Comparison of ENCODE assay signal across 23 mouse cellular contexts in the genomic region with DNA sequence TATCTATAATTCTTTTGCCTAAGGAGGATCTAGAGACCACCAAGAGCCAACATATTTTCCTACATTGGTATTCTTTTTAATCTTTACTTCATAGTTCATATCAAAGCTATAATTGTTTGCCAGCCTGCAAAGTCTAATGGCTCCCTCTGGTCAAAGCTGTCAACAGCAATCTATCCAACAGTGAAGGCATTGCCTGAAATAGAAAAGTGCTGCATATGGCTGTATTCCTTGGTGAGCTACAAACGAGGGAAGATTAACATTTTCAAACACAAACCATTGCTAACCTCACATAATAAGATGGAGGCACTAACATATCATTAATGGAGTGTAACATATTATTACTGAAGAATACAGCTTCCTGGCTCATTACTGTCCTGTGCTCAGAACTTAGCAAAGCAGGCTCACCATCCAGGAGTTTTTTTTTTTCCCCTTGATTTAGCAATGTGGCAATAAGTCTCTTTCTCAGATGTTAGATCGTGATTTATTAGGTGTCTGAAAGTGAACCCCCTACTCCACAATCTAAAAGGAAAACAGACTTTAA.
DNase-seq lines count a peak whose midpoint lies in the region; ATAC-seq and TF ChIP-seq lines count a peak whose summit lies in the region.
"Had no signal": no experiment of that assay in that cellular context is flagged by ENCODE, and none has a peak within 500 bp of the region (broad histone marks: within the 10 kb centered on the region; RNA-seq: fewer than 3 reads in every experiment).

No protein-coding gene starts in this region.

- H3K27me3 ChIP-seq in embryonic facial prominence, embryonic 14.5 days (replicated peaks; ENCODE audit: control insufficient read depth, insufficient read depth, low read length), result no peaks in the 10 kb centered on the region
- no peaks in the 10 kb centered on the region for H3K27me3 ChIP-seq in embryonic facial prominence, embryonic 10.5 days (replicated peaks; ENCODE audit: low read depth, poor library complexity, severe bottlenecking)
- H3K27me3 ChIP-seq in midbrain, embryonic 16.5 days (ENCODE audit: control insufficient read depth, insufficient read depth, low read depth, low read length), result no peaks in the 10 kb centered on the region
- no peaks in the 10 kb centered on the region for H3K27me3 ChIP-seq in midbrain, postnatal 0 days (ENCODE audit: insufficient read depth, low read length)
- H3K27me3 ChIP-seq in limb, embryonic 11.5 days (ENCODE audit: control insufficient read depth, insufficient read depth, low read length), result no peaks in the 10 kb centered on the region
- H3K27me3 ChIP-seq in kidney, embryonic 14.5 days (ENCODE audit: control insufficient read depth, insufficient read depth, low read length), result no peaks in the 10 kb centered on the region
- H3K27me3 ChIP-seq: heart, embryonic 12.5 days; hindbrain, embryonic 12.5 days had no signal

- H3K4me2 ChIP-seq in embryonic facial prominence, embryonic 14.5 days (ENCODE audit: low read depth, low read length), result no peak overlapping the region
- no peak overlapping the region for H3K4me2 ChIP-seq in midbrain, embryonic 16.5 days (ENCODE audit: low read length)
- H3K4me2 ChIP-seq in midbrain, postnatal 0 days (ENCODE audit: low read depth, low read length, poor library complexity, severe bottlenecking), result no peak overlapping the region
- H3K4me2 ChIP-seq in limb, embryonic 11.5 days (ENCODE audit: low read depth, severe bottlenecking), result no peak overlapping the region
- H3K4me2 ChIP-seq in kidney, embryonic 14.5 days (replicated peaks; ENCODE audit: low read depth, low read length), result no peak overlapping the region
- H3K4me2 ChIP-seq: heart, embryonic 12.5 days; hindbrain, embryonic 12.5 days; liver, embryonic 11.5 days had no signal

- no peaks in the 10 kb centered on the region for H3K4me1 ChIP-seq in embryonic facial prominence, embryonic 14.5 days (ENCODE audit: control insufficient read depth, insufficient read depth, low read length)
- H3K4me1 ChIP-seq in embryonic facial prominence, embryonic 10.5 days, result no peaks in the 10 kb centered on the region
- H3K4me1 ChIP-seq in midbrain, embryonic 16.5 days (ENCODE audit: control insufficient read depth, insufficient read depth, low read length), result no peaks in the 10 kb centered on the region
- no peaks in the 10 kb centered on the region for H3K4me1 ChIP-seq in midbrain, postnatal 0 days (ENCODE audit: insufficient read depth, low read length)
- H3K4me1 ChIP-seq in limb, embryonic 11.5 days (ENCODE audit: control insufficient read depth, insufficient read depth, low read length), result no peaks in the 10 kb centered on the region
- H3K4me1 ChIP-seq in kidney, embryonic 14.5 days (ENCODE audit: control insufficient read depth, insufficient read depth, low read length), result no peaks in the 10 kb centered on the region
- H3K4me1 ChIP-seq: forebrain, embryonic 10.5 days; heart, embryonic 12.5 days; hindbrain, embryonic 12.5 days had no signal

- no peak overlapping the region for H3K27ac ChIP-seq in embryonic facial prominence, embryonic 14.5 days (replicated peaks; ENCODE audit: low read depth, low read length)
- H3K27ac ChIP-seq in embryonic facial prominence, embryonic 10.5 days (replicated peaks), result no peak overlapping the region
- no peak overlapping the region for H3K27ac ChIP-seq in midbrain, embryonic 16.5 days (ENCODE audit: low read length)
- no peak overlapping the region for H3K27ac ChIP-seq in midbrain, postnatal 0 days (ENCODE audit: low read depth, low read length)
- no peak overlapping the region for H3K27ac ChIP-seq in limb, embryonic 11.5 days (replicated peaks; ENCODE audit: low read depth, low read length)
- H3K27ac ChIP-seq in kidney, embryonic 14.5 days (ENCODE audit: low read depth, low read length), result no peak overlapping the region
- H3K27ac ChIP-seq: forebrain, embryonic 10.5 days; hindbrain, embryonic 12.5 days had no signal

- H3K9ac ChIP-seq in embryonic facial prominence, embryonic 14.5 days (ENCODE audit: low read depth, low read length), result no peak overlapping the region
- H3K9ac ChIP-seq in midbrain, embryonic 16.5 days (ENCODE audit: low read depth, low read length), result no peak overlapping the region
- no peak overlapping the region for H3K9ac ChIP-seq in midbrain, postnatal 0 days (replicated peaks; ENCODE audit: low read length, poor library complexity, severe bottlenecking)
- no peak overlapping the region for H3K9ac ChIP-seq in limb, embryonic 11.5 days (ENCODE audit: low read length)
- no peak overlapping the region for H3K9ac ChIP-seq in kidney, embryonic 14.5 days (ENCODE audit: low read depth, low read length)
- H3K9ac ChIP-seq: heart, embryonic 12.5 days; hindbrain, embryonic 12.5 days; liver, postnatal 0 days had no signal

- no peaks in the 10 kb centered on the region for H3K9me3 ChIP-seq in embryonic facial prominence, embryonic 14.5 days (ENCODE audit: control insufficient read depth, low read length)
- no peaks in the 10 kb centered on the region for H3K9me3 ChIP-seq in embryonic facial prominence, embryonic 10.5 days
- no peaks in the 10 kb centered on the region for H3K9me3 ChIP-seq in midbrain, embryonic 16.5 days (replicated peaks; ENCODE audit: control insufficient read depth, low read length, poor library complexity, severe bottlenecking)
- H3K9me3 ChIP-seq in midbrain, postnatal 0 days (ENCODE audit: low read length), result no peaks in the 10 kb centered on the region
- no peaks in the 10 kb centered on the region for H3K9me3 ChIP-seq in limb, embryonic 11.5 days (ENCODE audit: control insufficient read depth, low read length)
- H3K9me3 ChIP-seq in kidney, embryonic 14.5 days (ENCODE audit: control insufficient read depth, low read length), result no peaks in the 10 kb centered on the region
- H3K9me3 ChIP-seq: forebrain, embryonic 10.5 days; heart, embryonic 12.5 days; hindbrain, embryonic 12.5 days had no signal

- peak; percentile 19 for DNase-seq in embryonic facial prominence, embryonic 14.5 days (ENCODE audit: low spot score)
- no peak for DNase-seq in embryonic facial prominence, embryonic 10.5 days (ENCODE audit: low spot score)
- DNase-seq in midbrain, postnatal 0 days (ENCODE audit: low spot score), result no peak
- peak; percentile 48 for DNase-seq in limb, embryonic 11.5 days (ENCODE audit: low spot score)
- DNase-seq in frontal cortex, postnatal 25 days (ENCODE audit: low spot score in 2 of 2), result no peak
- no peak for DNase-seq in heart, postnatal 4 days
- DNase-seq: cerebellum, adult 9-10 months; gastrocnemius, postnatal 25 days; heart, adult 18-20 months; heart, postnatal 10 days; kidney, adult 2 months; kidney, postnatal 10 days; left cerebral cortex, postnatal 4 days; liver, postnatal 0 days had no signal

- no peak for TF ChIP-seq CTCF in midbrain, postnatal 0 days (IDR thresholded peaks at IDR 0.05)

- H3K4me3 ChIP-seq in embryonic facial prominence, embryonic 14.5 days (ENCODE audit: low read depth, low read length), result no peak overlapping the region
- H3K4me3 ChIP-seq in embryonic facial prominence, embryonic 10.5 days, result no peak overlapping the region
- H3K4me3 ChIP-seq in midbrain, embryonic 16.5 days (ENCODE audit: low read depth, low read length), result no peak overlapping the region
- no peak overlapping the region for H3K4me3 ChIP-seq in midbrain, postnatal 0 days (ENCODE audit: low read depth, low read length)
- H3K4me3 ChIP-seq in limb, embryonic 11.5 days (ENCODE audit: low read depth, low read length), result no peak overlapping the region
- H3K4me3 ChIP-seq in kidney, embryonic 14.5 days (ENCODE audit: low read length), result no peak overlapping the region
- H3K4me3 ChIP-seq: forebrain, embryonic 10.5 days; heart, embryonic 12.5 days; hindbrain, embryonic 12.5 days had no signal

- WGBS in embryonic facial prominence, embryonic 14.5 days, result 43% methylated on average over 2 of the region's 2 CpGs
- WGBS in embryonic facial prominence, embryonic 10.5 days, result 60% methylated on average over 2 of the region's 2 CpGs
- 53% methylated on average over 2 of the region's 2 CpGs for whole genome bisulfite sequencing in midbrain, embryonic 16.5 days
- WGBS in midbrain, postnatal 0 days, result 48% methylated on average over 2 of the region's 2 CpGs
- 24% methylated on average over 2 of the region's 2 CpGs for WGBS in limb, embryonic 11.5 days
- 62% methylated on average over 2 of the region's 2 CpGs for WGBS in kidney, embryonic 14.5 days

- ATAC-seq in embryonic facial prominence, embryonic 14.5 days (ENCODE audit: low read depth), result no peak
- ATAC-seq in midbrain, embryonic 16.5 days, result 0 out of 2 replicates have a peak, but pooled peaks have one; percentile 39
- no peak for ATAC-seq in midbrain, postnatal 0 days (ENCODE audit: low FRiP score)
- ATAC-seq in limb, embryonic 11.5 days (ENCODE audit: insufficient number of reproducible peaks, low FRiP score, low TSS enrichment, low read depth), result peak; percentile 62; the same call in 1 of the 2 replicates
- no peak for ATAC-seq in kidney, embryonic 14.5 days (ENCODE audit: low FRiP score, low TSS enrichment)
- ATAC-seq: CD4-positive, CD25-positive, alpha-beta regulatory T cell, adult 4 months; inflammation-experienced regulatory T-cells, adult 6 months; liver, postnatal 0 days; lung, postnatal 0 days had no signal

- H3K36me3 ChIP-seq in embryonic facial prominence, embryonic 14.5 days (ENCODE audit: control insufficient read depth, insufficient read depth, low read length), result no peaks in the 10 kb centered on the region
- H3K36me3 ChIP-seq in embryonic facial prominence, embryonic 10.5 days (replicated peaks), result no peaks in the 10 kb centered on the region
- H3K36me3 ChIP-seq in midbrain, embryonic 16.5 days (ENCODE audit: control insufficient read depth, insufficient read depth, low read length), result no peaks in the 10 kb centered on the region
- H3K36me3 ChIP-seq in midbrain, postnatal 0 days (ENCODE audit: insufficient read depth, low read length), result no peaks in the 10 kb centered on the region
- no peaks in the 10 kb centered on the region for H3K36me3 ChIP-seq in limb, embryonic 11.5 days (ENCODE audit: control insufficient read depth, insufficient read depth, low read length)
- no peaks in the 10 kb centered on the region for H3K36me3 ChIP-seq in kidney, embryonic 14.5 days (ENCODE audit: control insufficient read depth, insufficient read depth, low read length)
- H3K36me3 ChIP-seq: forebrain, embryonic 10.5 days; heart, embryonic 12.5 days; hindbrain, embryonic 12.5 days had no signal

Comparison
In these comparisons a context has a peak if more than half of its experiments do, and no peak if none do; other contexts are left out.
1. ATAC-seq: peak in midbrain, embryonic 16.5 days (single experiment) and limb, embryonic 11.5 days (single experiment); none in embryonic facial prominence, embryonic 14.5 days (single experiment), midbrain, postnatal 0 days (single experiment) and kidney, embryonic 14.5 days (single experiment).
2. DNase-seq: peak in embryonic facial prominence, embryonic 14.5 days (single experiment) and limb, embryonic 11.5 days (single experiment); none in embryonic facial prominence, embryonic 10.5 days (single experiment), midbrain, postnatal 0 days (single experiment), frontal cortex, postnatal 25 days (0 of 2) and heart, postnatal 4 days (single experiment).